Mouse (Mus musculus) hindbrain, embryonic 14.5 days (tissue): ENCODE measurements around the gene Fam174a. TPM values are rescaled to one million over a fixed set of nuclear protein-coding genes. Genes with fewer than 3 reads are reported as not detected.

Experiments
- ATAC-seq: fragments of 200-750 bp; cut with Nextera tagmentation; 2 replicates; pipeline ENCODE4 v1.8.0; 2017; ENCODE audit warnings: moderate number of reproducible peaks, mild to moderate bottlenecking, moderate TSS enrichment, moderate library complexity; ENCODE audit not compliant: low FRiP score
- DNase-seq: peaks from one replicate; pipeline ENCODE4 v3.0.0-alpha.2; 2015; ENCODE audit warnings: low spot score
- H3K27ac ChIP-seq: fragments of 300-500 bp; sonication (generic); 2 replicates; pipeline ENCODE4 v1.5.1; 2014; ENCODE audit warnings: mild to moderate bottlenecking, moderate library complexity
- H3K27me3 ChIP-seq: fragments of 300-500 bp; sonication (generic); 2 replicates; pipeline ENCODE4 v1.6.1; 2014; ENCODE audit warnings: mild to moderate bottlenecking, low read length, mixed read lengths; ENCODE audit not compliant: control insufficient read depth, insufficient read depth
- H3K36me3 ChIP-seq: fragments of 300-500 bp; sonication (generic); replicated peaks from 2 replicates; pipeline ENCODE4 v1.6.1; 2014; ENCODE audit not compliant: control insufficient read depth, insufficient read depth
- H3K4me1 ChIP-seq: fragments of 300-500 bp; sonication (generic); replicated peaks from 2 replicates; pipeline ENCODE4 v1.6.1; 2014; ENCODE audit warnings: antibody characterized with exemption, low read length, mixed read lengths; ENCODE audit not compliant: control insufficient read depth, insufficient read depth
- H3K4me2 ChIP-seq: fragments of 300-500 bp; sonication (generic); replicated peaks from 2 replicates; pipeline ENCODE4 v1.6.1; 2014; ENCODE audit warnings: mild to moderate bottlenecking, moderate library complexity
- H3K4me3 ChIP-seq: fragments of 300-500 bp; sonication (generic); replicated peaks from 2 replicates; pipeline ENCODE4 v1.5.1; 2014; ENCODE audit warnings: mild to moderate bottlenecking, low read length
- H3K9ac ChIP-seq: fragments of 300-500 bp; sonication (generic); 2 replicates; pipeline ENCODE4 v1.6.1; 2014
- H3K9me3 ChIP-seq: fragments of 300-500 bp; sonication (generic); 2 replicates; pipeline ENCODE4 v1.6.1; 2016; ENCODE audit warnings: low read length; ENCODE audit not compliant: control insufficient read depth
- WGBS: fragments of 180-500 bp; shearing (Covaris S2); extraction: QIAGEN DNeasy Blood & Tissue Kit; methylation state at CpG from one replicate; pipeline ENCODE4 v1.1.7; 2014; 5-methylcytosine and 5-hydroxymethylcytosine counted together
- polyA plus RNA-seq: library from polyadenylated mRNA; unstranded; fragments of >200 nt; fragmentation: Nextera tagmentation; extraction: Ambion mirVana; gene quantifications from 2 replicates; pipeline ENCODE4 v1.2.1, GENCODE M21; 2014

Gene Fam174a
- polyA plus RNA-seq, 1 experiment from 2014 or later = 29.4 TPM

- Histone ChIP-seq H3K4me2 (no peak overlapping the region), H3K27ac (no peak overlapping the region), H3K4me1 (no peaks in the 10 kb centered on the region), H3K9ac (no peak overlapping the region), H3K36me3 (peaks cover 20% of the 10 kb centered on the region), H3K4me3 (no peak overlapping the region), H3K27me3 (no peaks in the 10 kb centered on the region), H3K9me3 (no peaks in the 10 kb centered on the region)
- ATAC-seq (no peak), DNase-seq (no peak)
Measured at GRCm38 (mm10) chr1:95326856-95327255, 13.4 kb downstream of the Fam174a start.

GRCm38 (mm10) chr1:95339618-95340017 lies 26.2 kb downstream of the Fam174a start:
- Histone ChIP-seq H3K4me1 (no peaks in the 10 kb centered on the region), H3K4me3 (no peak overlapping the region)
- no peak for ATAC-seq

GRCm38 (mm10) chr1:95342242-95342641 lies 28.8 kb downstream of the Fam174a start:
- Histone ChIP-seq H3K36me3 (no peaks in the 10 kb centered on the region), H3K27ac (no peak overlapping the region)
- no peak for DNase-seq

More at GRCm38 (mm10) chr1:95339618-95340017, 26.2 kb downstream of the Fam174a start:
- Histone ChIP-seq H3K9me3 (no peaks in the 10 kb centered on the region), H3K36me3 (0 out of 2 replicates have a peak, but pooled peaks cover 4% of the 10 kb centered on the region), H3K27me3 (no peaks in the 10 kb centered on the region), H3K4me2 (no peak overlapping the region), H3K9ac (no peak overlapping the region), H3K27ac (no peak overlapping the region)
- DNase-seq = no peak

GRCm38 (mm10) chr1:95343585-95344485 lies 30.4 kb downstream of the Fam174a start:
- Histone ChIP-seq H3K9me3 (no peaks in the 10 kb centered on the region), H3K4me3 (no peak overlapping the region), H3K4me2 (no peak overlapping the region), H3K27me3 (no peaks in the 10 kb centered on the region), H3K9ac (no peak overlapping the region), H3K36me3 (no peaks in the 10 kb centered on the region), H3K4me1 (no peaks in the 10 kb centered on the region), H3K27ac (no peak overlapping the region)
- DNase-seq (no peak), ATAC-seq (no peak)
- WGBS = 78% methylated on average over 5 of the region's 5 CpGs

More at GRCm38 (mm10) chr1:95342242-95342641, 28.8 kb downstream of the Fam174a start:
- Histone ChIP-seq H3K4me2 (no peak overlapping the region), H3K9me3 (no peaks in the 10 kb centered on the region), H3K9ac (no peak overlapping the region), H3K4me3 (no peak overlapping the region), H3K27me3 (no peaks in the 10 kb centered on the region), H3K4me1 (no peaks in the 10 kb centered on the region)
- ATAC-seq = no peak

GRCm38 (mm10) chr1:95354146-95354545 lies 40.7 kb downstream of the Fam174a start:
- no peak overlapping the region for H3K27ac ChIP-seq
- no peak for ATAC-seq
- no peak overlapping the region for H3K9ac ChIP-seq
- no peaks in the 10 kb centered on the region for H3K36me3 ChIP-seq
- DNase-seq = no peak
- no peaks in the 10 kb centered on the region for H3K9me3 ChIP-seq
- H3K4me1 ChIP-seq = no peaks in the 10 kb centered on the region
- H3K4me2 ChIP-seq = no peak overlapping the region
- H3K4me3 ChIP-seq = no peak overlapping the region
- WGBS = 66% methylated on average over 1 of the region's 1 CpGs
- H3K27me3 ChIP-seq = no peaks in the 10 kb centered on the region

- ATAC-seq (no peak), DNase-seq (no peak)
- Histone ChIP-seq H3K4me1 (no peaks in the 10 kb centered on the region), H3K4me2 (no peak overlapping the region), H3K27ac (no peak overlapping the region), H3K36me3 (no peaks in the 10 kb centered on the region), H3K9me3 (no peaks in the 10 kb centered on the region), H3K9ac (no peak overlapping the region), H3K27me3 (no peaks in the 10 kb centered on the region), H3K4me3 (no peak overlapping the region)
- 79% methylated on average over 4 of the region's 4 CpGs for WGBS
Measured at GRCm38 (mm10) chr1:95356904-95357303, 43.5 kb downstream of the Fam174a start.

GRCm38 (mm10) chr1:95363692-95364091 lies 50.3 kb downstream of the Fam174a start:
- Histone ChIP-seq H3K4me1 (no peaks in the 10 kb centered on the region), H3K9ac (no peak overlapping the region), H3K27ac (no peak overlapping the region), H3K36me3 (no peaks in the 10 kb centered on the region), H3K4me2 (no peak overlapping the region), H3K4me3 (no peak overlapping the region), H3K27me3 (no peaks in the 10 kb centered on the region), H3K9me3 (no peaks in the 10 kb centered on the region)
- 61% methylated on average over 2 of the region's 2 CpGs for WGBS
- DNase-seq = no peak
- ATAC-seq = no peak

- DNase-seq (no peak), ATAC-seq (no peak)
- no peak overlapping the region for H3K9ac ChIP-seq
- 83% methylated on average over 4 of the region's 4 CpGs for whole genome bisulfite sequencing
- no peaks in the 10 kb centered on the region for H3K27me3 ChIP-seq
- H3K4me3 ChIP-seq = no peak overlapping the region
- H3K9me3 ChIP-seq = no peaks in the 10 kb centered on the region
- H3K4me1 ChIP-seq = no peaks in the 10 kb centered on the region
- no peak overlapping the region for H3K4me2 ChIP-seq
- no peaks in the 10 kb centered on the region for H3K36me3 ChIP-seq
- H3K27ac ChIP-seq = no peak overlapping the region
Measured at GRCm38 (mm10) chr1:95366616-95367373, 53.4 kb downstream of the Fam174a start.

GRCm38 (mm10) chr1:95367748-95368147 lies 54.3 kb downstream of the Fam174a start:
- no peak overlapping the region for H3K27ac ChIP-seq
- H3K9ac ChIP-seq = no peak overlapping the region
- no peak overlapping the region for H3K4me3 ChIP-seq
- no peaks in the 10 kb centered on the region for H3K9me3 ChIP-seq
- DNase-seq = no peak
- ATAC-seq = no peak
- no peaks in the 10 kb centered on the region for H3K36me3 ChIP-seq
- no peak overlapping the region for H3K4me2 ChIP-seq
- 95% methylated on average over 4 of the region's 4 CpGs for WGBS
- H3K27me3 ChIP-seq = no peaks in the 10 kb centered on the region
- no peaks in the 10 kb centered on the region for H3K4me1 ChIP-seq
